Mouse (Mus musculus) limb, embryonic 11.5 days (tissue): ENCODE data around the gene Lrba. TPM values are rescaled to one million over a fixed set of nuclear protein-coding genes. Genes with fewer than 3 reads are reported as not detected.

ENCODE experiments used
- ATAC-seq: fragments of 200-750 bp; cut with Nextera tagmentation; 2 replicates; pipeline ENCODE4 v1.8.0; 2017; ENCODE audit warnings: low read depth; ENCODE audit not compliant: insufficient number of reproducible peaks, low FRiP score, low TSS enrichment
- DNase-seq: peaks from one replicate; pipeline ENCODE4 v3.0.0-alpha.2; 2015; ENCODE audit warnings: low spot score
- H3K27ac ChIP-seq: fragments of 300-500 bp; sonication (generic); replicated peaks from 2 replicates; pipeline ENCODE4 v1.5.1; 2014; ENCODE audit warnings: low read depth, mild to moderate bottlenecking, low read length
- H3K27me3 ChIP-seq: fragments of 300-500 bp; sonication (generic); 2 replicates; pipeline ENCODE4 v1.6.1; 2014; ENCODE audit warnings: mild to moderate bottlenecking, low read length, mixed read lengths; ENCODE audit not compliant: control insufficient read depth, insufficient read depth
- H3K36me3 ChIP-seq: fragments of 300-500 bp; sonication (generic); 2 replicates; pipeline ENCODE4 v1.6.1; 2014; ENCODE audit warnings: mild to moderate bottlenecking, low read length, moderate library complexity, mixed read lengths; ENCODE audit not compliant: control insufficient read depth, insufficient read depth
- H3K4me1 ChIP-seq: fragments of 300-500 bp; sonication (generic); 2 replicates; pipeline ENCODE4 v1.6.1; 2014; ENCODE audit warnings: low read length, mixed read lengths; ENCODE audit not compliant: control insufficient read depth, insufficient read depth
- H3K4me2 ChIP-seq: fragments of 300-500 bp; sonication (generic); 2 replicates; pipeline ENCODE4 v1.6.1; 2014; ENCODE audit warnings: low read depth, mild to moderate bottlenecking, moderate library complexity; ENCODE audit not compliant: severe bottlenecking
- H3K4me3 ChIP-seq: fragments of 300-500 bp; sonication (generic); 2 replicates; pipeline ENCODE4 v1.5.1; 2014; ENCODE audit warnings: low read depth, low read length
- H3K9ac ChIP-seq: fragments of 300-500 bp; sonication (generic); 2 replicates; pipeline ENCODE4 v1.6.1; 2014; ENCODE audit warnings: mild to moderate bottlenecking, low read length
- H3K9me3 ChIP-seq: fragments of 300-500 bp; sonication (generic); 2 replicates; pipeline ENCODE4 v1.6.1; 2016; ENCODE audit warnings: low read length; ENCODE audit not compliant: control insufficient read depth
- WGBS: fragments of 180-500 bp; shearing (Covaris S2); extraction: QIAGEN DNeasy Blood & Tissue Kit; methylation state at CpG from one replicate; pipeline ENCODE4 v1.1.7; 2014; 5-methylcytosine and 5-hydroxymethylcytosine counted together
- polyA plus RNA-seq: library from polyadenylated mRNA; unstranded; fragments of >200 nt; fragmentation: Nextera tagmentation; extraction: Ambion mirVana; gene quantifications from 2 replicates; pipeline ENCODE4 v1.2.1, GENCODE M21; 2014

Gene Lrba
- polyA plus RNA-seq, 1 experiment from 2014 or later = 11.9 TPM

GRCm38 (mm10) chr3:86651006-86651405 lies 426.5 kb downstream of the Lrba start:
- Histone ChIP-seq H3K4me3 (no peak overlapping the region), H3K9ac (no peak overlapping the region), H3K4me1 (no peaks in the 10 kb centered on the region), H3K27me3 (no peaks in the 10 kb centered on the region), H3K27ac (no peak overlapping the region), H3K4me2 (no peak overlapping the region), H3K36me3 (no peaks in the 10 kb centered on the region), H3K9me3 (no peaks in the 10 kb centered on the region)
- WGBS = 70% methylated on average over 3 of the region's 3 CpGs
- no peak for ATAC-seq
- no peak for DNase-seq

GRCm38 (mm10) chr3:86659326-86659725 lies 434.8 kb downstream of the Lrba start:
- H3K27ac ChIP-seq = no peak overlapping the region
- H3K9me3 ChIP-seq = no peaks in the 10 kb centered on the region
- H3K36me3 ChIP-seq = no peaks in the 10 kb centered on the region
- no peaks in the 10 kb centered on the region for H3K27me3 ChIP-seq
- no peak overlapping the region for H3K4me3 ChIP-seq
- H3K4me1 ChIP-seq = no peaks in the 10 kb centered on the region
- H3K9ac ChIP-seq = no peak overlapping the region
- 51% methylated on average over 5 of the region's 5 CpGs for WGBS
- ATAC-seq = no peak
- no peak for DNase-seq
- no peak overlapping the region for H3K4me2 ChIP-seq

DNA sequence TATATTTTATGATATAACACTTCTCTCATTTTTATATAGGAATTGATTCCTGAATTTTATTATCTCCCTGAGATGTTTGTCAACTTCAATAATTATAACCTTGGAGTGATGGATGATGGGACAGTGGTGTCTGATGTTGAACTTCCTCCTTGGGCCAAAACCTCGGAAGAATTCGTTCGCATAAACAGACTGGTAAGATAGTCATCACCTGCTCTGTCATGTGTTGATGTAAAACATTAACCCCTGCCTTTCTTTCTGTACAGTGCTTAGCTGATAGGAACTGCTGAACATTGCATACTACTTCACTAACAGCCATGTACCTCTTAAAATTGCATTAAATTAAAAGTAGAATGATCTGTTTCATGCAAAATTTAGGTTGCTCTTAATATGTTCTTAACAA lies 439.9 kb downstream of the Lrba start:
- ATAC-seq (no peak), DNase-seq (no peak)
- no peaks in the 10 kb centered on the region for H3K36me3 ChIP-seq
- H3K4me1 ChIP-seq = 0 out of 2 replicates have a peak, but pooled peaks cover 2% of the 10 kb centered on the region
- no peak overlapping the region for H3K4me2 ChIP-seq
- H3K27me3 ChIP-seq = no peaks in the 10 kb centered on the region
- no peak overlapping the region for H3K4me3 ChIP-seq
- H3K9ac ChIP-seq = no peak overlapping the region
- H3K9me3 ChIP-seq = no peaks in the 10 kb centered on the region
- no peak overlapping the region for H3K27ac ChIP-seq
- WGBS = 60% methylated on average over 3 of the region's 3 CpGs

DNA sequence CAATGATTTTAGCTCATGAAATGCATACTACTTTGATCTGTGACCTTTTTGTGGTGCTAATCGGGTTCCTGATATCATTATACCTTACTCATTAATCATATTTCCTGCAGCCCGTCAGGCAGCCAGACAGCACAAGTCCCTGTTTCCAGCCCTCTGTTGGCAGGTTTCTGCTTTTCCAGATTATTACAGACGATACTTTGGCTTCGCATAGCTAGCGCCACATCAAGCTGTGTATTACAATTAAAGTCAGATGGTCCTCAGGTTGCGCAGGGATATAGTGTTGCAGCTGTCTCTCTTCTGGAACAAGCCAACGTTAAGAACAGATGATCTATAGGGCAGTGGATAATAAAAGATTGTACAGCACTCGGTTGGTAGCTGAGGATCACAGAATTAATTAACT lies 443.7 kb downstream of the Lrba start:
- ATAC-seq (no peak), DNase-seq (peak; percentile 38)
- 21% methylated on average over 8 of the region's 8 CpGs for WGBS
- Histone ChIP-seq H3K9me3 (no peaks in the 10 kb centered on the region), H3K4me1 (0 out of 2 replicates have a peak, but pooled peaks cover 2% of the 10 kb centered on the region), H3K27me3 (no peaks in the 10 kb centered on the region), H3K4me2 (no peak overlapping the region; the same call in 1 of the 2 replicates), H3K27ac (no peak overlapping the region), H3K36me3 (no peaks in the 10 kb centered on the region), H3K9ac (no peak overlapping the region), H3K4me3 (no peak overlapping the region)

- Histone ChIP-seq H3K4me3 (no peak overlapping the region), H3K9ac (no peak overlapping the region), H3K27me3 (no peaks in the 10 kb centered on the region), H3K27ac (no peak overlapping the region), H3K4me1 (no peaks in the 10 kb centered on the region), H3K36me3 (no peaks in the 10 kb centered on the region), H3K4me2 (no peak overlapping the region), H3K9me3 (no peaks in the 10 kb centered on the region)
- DNase-seq = no peak
- WGBS = 78% methylated on average over 2 of the region's 2 CpGs
- ATAC-seq = no peak
Measured at GRCm38 (mm10) chr3:86677573-86678155, 453.2 kb downstream of the Lrba start.

DNA sequence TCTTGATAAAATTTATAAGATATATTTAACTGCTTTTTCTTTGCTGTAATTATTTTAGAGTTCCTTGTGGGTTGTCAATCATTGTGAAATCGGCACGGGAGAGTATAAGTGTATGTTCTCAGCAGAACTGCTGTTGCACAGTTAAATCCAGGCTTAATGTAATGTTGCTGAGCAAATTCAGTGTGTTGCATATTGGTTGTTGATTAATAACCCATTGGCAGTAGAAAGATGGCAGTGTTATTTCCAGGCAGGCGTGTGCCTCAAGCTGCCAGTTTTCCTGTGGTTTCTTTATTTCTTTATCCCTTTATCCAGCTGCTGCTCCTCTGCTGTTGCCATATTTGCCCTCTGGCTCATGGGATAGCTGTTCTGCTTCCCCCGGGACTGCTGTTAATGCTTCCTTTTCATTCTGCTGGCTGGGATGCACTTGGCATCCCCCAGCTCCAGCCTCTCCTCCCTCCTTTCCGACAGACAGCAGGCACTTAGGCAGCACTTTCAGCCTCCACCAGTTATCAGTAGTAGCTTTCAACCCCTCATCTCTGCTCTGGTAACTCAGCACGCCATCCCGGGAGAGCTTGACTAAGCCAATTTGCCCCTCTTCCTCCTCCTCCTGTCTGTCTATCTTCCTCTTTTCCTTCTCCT lies 463.2 kb downstream of the Lrba start:
- H3K27me3 ChIP-seq = no peaks in the 10 kb centered on the region
- no peak overlapping the region for H3K9ac ChIP-seq
- H3K27ac ChIP-seq = no peak overlapping the region
- 53% methylated on average over 7 of the region's 7 CpGs for WGBS
- no peak overlapping the region for H3K4me3 ChIP-seq
- H3K4me2 ChIP-seq = no peak overlapping the region
- no peak for ATAC-seq
- no peaks in the 10 kb centered on the region for H3K9me3 ChIP-seq
- DNase-seq = no peak
- H3K36me3 ChIP-seq = no peaks in the 10 kb centered on the region
- H3K4me1 ChIP-seq = no peaks in the 10 kb centered on the region

GRCm38 (mm10) chr3:86688438-86688837 lies 464.0 kb downstream of the Lrba start:
- ATAC-seq (no peak), DNase-seq (no peak)
- H3K9ac ChIP-seq = no peak overlapping the region
- 69% methylated on average over 1 of the region's 1 CpGs for WGBS
- no peaks in the 10 kb centered on the region for H3K4me1 ChIP-seq
- no peak overlapping the region for H3K4me2 ChIP-seq
- H3K4me3 ChIP-seq = no peak overlapping the region
- no peaks in the 10 kb centered on the region for H3K9me3 ChIP-seq
- no peaks in the 10 kb centered on the region for H3K27me3 ChIP-seq
- H3K27ac ChIP-seq = no peak overlapping the region
- no peaks in the 10 kb centered on the region for H3K36me3 ChIP-seq

DNA sequence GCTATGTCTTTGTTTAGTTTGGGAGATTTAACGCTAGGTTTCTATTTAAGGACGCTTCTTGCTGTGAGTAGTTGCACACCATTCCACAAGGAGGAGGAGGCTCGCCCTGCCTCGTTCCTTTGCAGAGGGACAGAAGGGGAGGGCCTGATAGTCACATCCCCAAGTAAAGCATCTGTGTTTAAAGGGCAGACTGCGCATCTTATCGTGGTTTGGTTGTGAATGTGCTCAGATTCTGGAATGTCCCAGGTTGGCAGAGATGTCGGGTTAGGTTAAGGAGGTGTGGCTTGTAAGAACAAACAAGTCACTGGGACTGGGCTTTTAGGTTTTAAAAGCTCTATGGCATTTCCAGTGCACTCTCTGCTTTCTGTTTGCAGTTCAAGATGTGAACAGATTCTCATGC lies 464.8 kb downstream of the Lrba start:
- Histone ChIP-seq H3K27me3 (no peaks in the 10 kb centered on the region), H3K9me3 (no peaks in the 10 kb centered on the region), H3K9ac (no peak overlapping the region), H3K4me3 (no peak overlapping the region), H3K27ac (no peak overlapping the region), H3K4me1 (no peaks in the 10 kb centered on the region), H3K4me2 (no peak overlapping the region), H3K36me3 (no peaks in the 10 kb centered on the region)
- ATAC-seq = no peak
- 36% methylated on average over 7 of the region's 7 CpGs for WGBS
- DNase-seq = no peak

- Histone ChIP-seq H3K9me3 (no peaks in the 10 kb centered on the region), H3K4me1 (no peaks in the 10 kb centered on the region), H3K36me3 (no peaks in the 10 kb centered on the region), H3K27ac (no peak overlapping the region), H3K9ac (no peak overlapping the region), H3K27me3 (no peaks in the 10 kb centered on the region), H3K4me3 (no peak overlapping the region), H3K4me2 (no peak overlapping the region)
- ATAC-seq (no peak), DNase-seq (no peak)
Measured at GRCm38 (mm10) chr3:86692779-86693178, 468.3 kb downstream of the Lrba start.
